Mouse (Mus musculus) brain, embryonic 14.5 days (tissue): Measurements from ENCODE around the gene Aebp2. TPM values are rescaled to one million over a fixed set of nuclear protein-coding genes. Genes with fewer than 3 reads are reported as not detected.
A peak's percentile ranks its signal among the peaks of the same experiment; 100 is the strongest.
"Not testable (repeated sequence)": the region's sequence is repeated elsewhere in the genome, so short reads cannot be mapped to it uniquely, and the experiment has no call there.

Source experiments
- DNase-seq: peaks from one replicate; pipeline ENCODE4 v3.0.0-alpha.2; 2011; ENCODE audit warnings: low read depth
- CTCF ChIP-seq: fragments of 200-500 bp; IDR thresholded peaks from 2 replicates; pipeline ENCODE4 v1.5.1; 2012; ENCODE audit warnings: inconsistent platforms, mild to moderate bottlenecking, moderate library complexity, borderline replicate concordance; ENCODE audit not compliant: insufficient read depth, insufficient read length; ENCODE audit errors: extremely low read depth
- POLR2A ChIP-seq: fragments of 200-500 bp; IDR thresholded peaks from 2 replicates; pipeline ENCODE4 v1.6.1; 2012; ENCODE audit warnings: mild to moderate bottlenecking, inconsistent platforms, borderline replicate concordance; ENCODE audit not compliant: poor library complexity, insufficient read depth, insufficient read length, severe bottlenecking; ENCODE audit errors: extremely low read depth
- polyA plus RNA-seq: library from polyadenylated mRNA; depleted of rRNA; stranded (reverse); fragments of >200 nt; gene quantifications from 2 replicates; pipeline ENCODE4 v1.2.3, GENCODE M21; 2012

Gene Aebp2
- polyA plus RNA-seq, 1 experiment, result 36.8 TPM

DNA sequence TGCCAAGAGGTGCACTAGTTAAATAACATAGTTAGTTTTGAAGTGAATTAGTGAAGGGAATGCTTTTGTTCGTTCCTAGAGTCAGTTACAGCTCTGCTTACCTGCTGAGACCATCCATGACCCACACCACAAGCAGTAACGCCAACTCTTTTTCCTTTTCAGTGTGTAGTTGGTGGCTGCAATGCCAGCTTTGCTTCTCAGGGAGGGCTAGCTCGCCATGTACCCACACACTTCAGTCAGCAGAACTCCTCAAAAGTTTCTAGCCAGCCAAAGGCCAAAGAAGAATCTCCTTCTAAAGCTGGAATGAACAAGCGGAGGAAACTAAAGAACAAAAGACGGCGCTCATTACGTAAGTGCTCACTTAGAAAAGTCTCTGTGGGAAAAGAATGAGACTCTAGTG lies 19.5 kb downstream of the Aebp2 start:
- TF ChIP-seq POLR2A (no peak), CTCF (no peak)
- no peak for DNase-seq

DNA sequence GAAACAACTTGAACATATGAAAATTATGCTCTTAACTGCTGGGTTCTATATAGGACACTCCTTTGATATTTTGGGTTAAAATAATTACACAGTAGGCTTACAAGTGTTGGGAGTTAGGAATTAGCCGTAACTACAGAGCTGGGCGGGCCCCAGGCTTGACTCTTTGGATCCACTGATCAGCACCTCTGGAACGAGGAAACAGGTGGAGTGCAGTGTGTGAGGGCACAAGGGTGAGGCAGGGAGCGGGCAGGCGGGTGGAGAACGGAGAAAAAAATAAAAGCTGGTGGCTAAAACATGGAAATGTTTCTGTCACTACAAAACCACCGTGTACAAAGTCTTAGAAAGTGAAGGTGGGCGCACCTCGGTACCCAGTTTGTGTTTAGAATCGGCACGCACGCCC lies 20.2 kb downstream of the Aebp2 start:
- no peak for TF ChIP-seq POLR2A
- no peak for TF ChIP-seq CTCF
- DNase-seq, result no peak

DNA sequence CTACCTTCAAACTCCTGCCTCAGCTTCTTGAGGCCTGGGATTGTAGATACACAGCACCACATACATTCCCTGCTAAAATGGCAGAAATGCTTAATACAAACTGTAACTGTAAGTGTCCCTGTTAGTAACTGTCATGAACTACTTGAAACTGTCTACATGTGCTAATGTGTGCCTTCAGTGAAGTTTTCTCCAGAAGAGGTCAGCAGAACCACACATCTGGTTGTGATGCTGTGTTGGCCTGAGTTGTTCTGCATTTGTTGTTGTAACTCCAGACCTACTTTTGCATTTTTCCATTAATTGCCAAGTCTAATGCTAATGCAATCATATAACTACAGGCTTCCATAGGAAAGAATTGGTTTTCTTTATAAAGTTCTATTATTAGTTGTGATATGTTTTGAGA lies 23.5 kb downstream of the Aebp2 start:
- DNase-seq, result no peak
- TF ChIP-seq POLR2A (no peak), CTCF (no peak; the same call in 1 of the 2 replicates)

- no peak for TF ChIP-seq POLR2A
- no peak for TF ChIP-seq CTCF
- no peak for DNase-seq
These were observed 24.4 kb downstream of the Aebp2 start for GRCm38 (mm10) chr6:140646892-140647291.

DNA sequence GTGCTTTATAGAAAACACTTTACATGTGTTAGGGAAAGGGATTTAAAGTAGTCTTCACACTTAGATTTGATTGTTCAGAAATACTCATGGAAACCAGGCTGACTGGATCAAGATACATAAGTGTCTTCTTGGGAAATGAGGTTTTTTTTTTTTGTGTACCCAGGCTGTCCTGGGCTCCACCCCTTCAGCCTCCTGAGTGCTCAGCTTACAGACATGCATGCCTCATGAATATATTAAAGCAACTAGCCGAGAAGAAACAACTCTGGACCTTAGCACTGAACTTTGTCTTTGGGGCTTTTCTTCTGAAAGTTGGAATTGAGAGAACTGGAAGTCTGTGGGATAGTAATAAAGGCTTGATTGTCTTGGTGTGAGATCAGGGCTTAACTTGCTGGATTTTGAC lies 27.3 kb downstream of the Aebp2 start:
- TF ChIP-seq CTCF (no peak), POLR2A (no peak)
- DNase-seq, result no peak

- peak; percentile 65 for DNase-seq
- no peak for TF ChIP-seq CTCF
- no peak for TF ChIP-seq POLR2A
These were observed 29.5 kb downstream of the Aebp2 start for GRCm38 (mm10) chr6:140651923-140652322.

DNA sequence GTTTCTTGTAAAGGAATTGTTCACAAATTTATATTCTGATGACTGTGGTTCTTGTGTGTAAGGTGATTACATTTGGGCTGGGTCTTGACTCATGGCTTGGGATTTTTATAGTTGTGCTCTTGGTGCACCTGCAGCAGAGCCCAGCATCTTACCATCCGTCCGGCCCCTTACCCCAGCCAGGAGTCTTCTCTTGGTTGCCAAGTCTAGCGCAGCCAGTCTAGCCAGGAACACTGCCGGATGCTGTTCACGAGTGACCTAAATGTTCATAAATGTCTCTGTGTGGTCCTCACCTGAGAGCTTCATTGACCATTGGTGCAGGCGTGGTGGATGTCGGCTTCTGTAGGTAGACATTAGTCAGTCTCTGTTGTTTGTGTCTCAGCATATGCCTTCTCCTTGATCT lies 33.0 kb downstream of the Aebp2 start:
- DNase-seq, result no peak
- no peak for TF ChIP-seq POLR2A

DNA sequence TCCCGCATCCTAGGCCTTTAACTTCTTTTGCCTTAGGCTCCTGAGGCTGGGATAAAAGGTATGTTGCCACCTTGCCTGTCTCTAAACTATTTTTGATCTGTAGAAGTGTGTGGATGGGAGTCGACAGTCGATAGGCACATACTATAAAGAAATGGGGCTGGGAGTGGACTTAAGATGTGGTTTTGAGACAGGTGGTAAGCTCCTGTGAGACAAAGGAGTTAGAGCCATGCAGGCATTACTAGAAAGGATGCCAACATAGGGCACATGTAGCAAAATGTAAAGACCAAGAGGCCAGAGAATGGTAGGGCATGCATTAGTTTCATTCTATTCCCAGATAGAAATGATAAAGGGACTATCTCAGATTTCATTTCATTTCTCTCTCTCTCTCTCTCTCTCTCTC lies 34.5 kb downstream of the Aebp2 start:
- no peak for DNase-seq
- TF ChIP-seq POLR2A, result no peak
- TF ChIP-seq CTCF, result no peak

- TF ChIP-seq CTCF, result no peak
- no peak for TF ChIP-seq POLR2A
- no peak for DNase-seq
These were observed 35.6 kb downstream of the Aebp2 start for GRCm38 (mm10) chr6:140657920-140658522.

- no peak for TF ChIP-seq CTCF
- TF ChIP-seq POLR2A, result no peak
- peak; percentile 56 for DNase-seq
These were observed 38.6 kb downstream of the Aebp2 start for GRCm38 (mm10) chr6:140661111-140661510.

DNA sequence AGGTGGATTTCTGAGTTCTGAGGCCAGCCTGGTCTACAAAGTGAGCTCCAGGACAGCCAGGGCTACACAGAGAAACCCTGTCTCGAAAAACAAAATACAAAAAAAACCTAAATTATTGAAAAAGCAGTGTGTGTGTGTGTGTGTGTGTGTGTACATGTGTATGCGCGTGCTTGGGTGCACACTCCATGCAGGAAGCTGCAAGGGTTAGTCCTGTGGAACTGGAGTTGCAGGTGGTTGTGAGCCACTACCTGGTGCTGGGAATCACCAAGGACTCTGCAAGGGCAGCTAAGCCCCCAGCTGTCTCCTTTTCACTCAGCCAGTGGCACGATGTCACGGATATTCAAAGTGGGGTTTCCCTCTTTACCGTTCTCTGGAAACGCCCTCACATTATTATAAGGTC lies 39.3 kb downstream of the Aebp2 start:
- DNase-seq, result no peak
- TF ChIP-seq POLR2A, result no peak
- no peak for TF ChIP-seq CTCF

- DNase-seq, result no peak
- TF ChIP-seq POLR2A (no peak), CTCF (no peak)
These were observed 39.8 kb downstream of the Aebp2 start for GRCm38 (mm10) chr6:140662290-140662689.

- not testable (repeated sequence) for DNase-seq
These were observed 40.2 kb downstream of the Aebp2 start for GRCm38 (mm10) chr6:140662697-140663096.

DNA sequence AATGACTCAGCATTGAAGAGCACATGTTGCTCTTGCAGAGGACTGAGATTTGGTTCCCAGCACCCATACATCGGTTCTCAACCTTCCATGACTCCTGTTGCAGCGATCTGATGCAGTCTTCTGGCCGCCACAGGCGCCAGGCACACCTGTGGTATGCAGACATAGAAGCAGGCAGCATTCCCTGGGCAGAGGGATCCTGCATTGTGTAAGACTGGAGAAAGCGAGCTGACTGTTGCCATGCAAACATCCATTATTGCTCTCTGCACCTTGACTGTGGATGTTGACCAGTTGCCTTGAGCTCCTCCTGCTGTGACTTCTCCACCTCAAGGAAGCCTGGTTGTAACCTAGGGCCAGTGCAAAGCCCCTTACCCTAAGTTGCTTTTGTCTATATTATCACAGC lies 42.1 kb downstream of the Aebp2 start:
- no peak for DNase-seq
- TF ChIP-seq POLR2A, result no peak
- no peak for TF ChIP-seq CTCF
